Mouse (Mus musculus) embryonic stem cell, embryonic (primary cell): ENCODE results near the gene Ephb2.

Experiments used
- CTCF ChIA-PET, 4 experiments: fragments of 300-600 bp in 2 of 4; fragments of 350-600 bp in 2 of 4; sonication (Branson Sonifier 250); formaldehyde crosslinking; loops; one replicate each; lab custom pipeline; 2022; ENCODE audit warnings: inconsistent platforms in 2 of 4; lab: Charles Lee
- POLR2A ChIA-PET, 4 experiments: fragments of 300-600 bp in 2 of 4; fragments of 350-600 bp in 2 of 4; sonication (Branson Sonifier 250); formaldehyde crosslinking; loops; one replicate each; lab custom pipeline; 2022; ENCODE audit warnings: antibody characterized with exemption in 4 of 4, inconsistent platforms in 1 of 4; lab: Charles Lee

Ephb2 gene

GRCm38 (mm10) chr4:136848565-136848964 is 12.8 kb upstream of the Ephb2 start:
- ChIA-PET POLR2A (interaction anchor here in 2 of 4 experiments (0.5 to 1.5 kb wide), 3 partner anchors 18 to 999 kb away, joined by 3 to 4 read pairs (median 3); no protein-coding TSS in a partner anchor), CTCF (interaction anchor here (0.6 to 1.4 kb wide), 7 partner anchors 11 to 200 kb away, joined by 3 to 5 read pairs (median 3); no protein-coding TSS in a partner anchor)

GRCm38 (mm10) chr4:136847166-136847565 is 11.4 kb upstream of the Ephb2 start:
- POLR2A ChIA-PET, result interaction anchor here in 1 of 4 experiments (0.6 kb wide), 1 partner anchor 1844 kb away, joined by 3 read pairs; no protein-coding TSS in a partner anchor

GRCm38 (mm10) chr4:136842802-136843201 is 7.0 kb upstream of the Ephb2 start:
- CTCF ChIA-PET, result interaction anchor here in 3 of 4 experiments (0.6 to 2.0 kb wide), 4 partner anchors 37 to 177 kb away, joined by 3 to 8 read pairs (median 4); no protein-coding TSS in a partner anchor
- POLR2A ChIA-PET, result no interaction called here

More at GRCm38 (mm10) chr4:136847166-136847565, 11.4 kb upstream of the Ephb2 start:
- CTCF ChIA-PET, result interaction anchor here (0.6 to 3.3 kb wide), 4 partner anchors 31 to 134 kb away, joined by 3 to 19 read pairs (median 4); no protein-coding TSS in a partner anchor

GRCm38 (mm10) chr4:136842033-136842432 is 6.2 kb upstream of the Ephb2 start:
- POLR2A ChIA-PET, result interaction anchor here in 1 of 4 experiments (0.9 to 1.5 kb wide), 2 partner anchors 13 to 175 kb away, joined by 3 read pairs; no protein-coding TSS in a partner anchor

GRCm38 (mm10) chr4:136841056-136841455 is 5.3 kb upstream of the Ephb2 start:
- POLR2A ChIA-PET, result interaction anchor here in 1 of 4 experiments (1.5 kb wide), 1 partner anchor 174 kb away, joined by 3 read pairs; no protein-coding TSS in a partner anchor
- CTCF ChIA-PET, result interaction anchor here (0.6 to 2.7 kb wide), 20 partner anchors 11 to 191 kb away, joined by 3 to 13 read pairs (median 4); no protein-coding TSS in a partner anchor

More at GRCm38 (mm10) chr4:136842033-136842432, 6.2 kb upstream of the Ephb2 start:
- CTCF ChIA-PET, result interaction anchor here (0.6 to 2.7 kb wide), 12 partner anchors 10 to 192 kb away, joined by 3 to 9 read pairs (median 5); no protein-coding TSS in a partner anchor

- POLR2A ChIA-PET, result interaction anchor here in 3 of 4 experiments (0.7 to 1.8 kb wide), 8 partner anchors 8 to 630 kb away, joined by 3 to 11 read pairs (median 3); partner anchors contain the start of gene Hspg2 (in 1 of the 3)
These were observed 2.7 kb upstream of the Ephb2 start for GRCm38 (mm10) chr4:136838462-136838861.

GRCm38 (mm10) chr4:136838026-136838425 is 2.2 kb upstream of the Ephb2 start:
- CTCF ChIA-PET, result interaction anchor here in 3 of 4 experiments (0.7 to 2.9 kb wide), 11 partner anchors 13 to 277 kb away, joined by 3 to 16 read pairs (median 4); no protein-coding TSS in a partner anchor
- POLR2A ChIA-PET, result interaction anchor here in 3 of 4 experiments (0.7 to 1.6 kb wide), 5 partner anchors 60 to 631 kb away, joined by 3 to 11 read pairs (median 3); partner anchors contain the start of gene Hspg2 (in 1 of the 3)

More at GRCm38 (mm10) chr4:136838462-136838861, 2.7 kb upstream of the Ephb2 start:
- CTCF ChIA-PET, result interaction anchor here in 3 of 4 experiments (0.9 to 2.9 kb wide), 12 partner anchors 13 to 190 kb away, joined by 3 to 16 read pairs (median 4); no protein-coding TSS in a partner anchor

GRCm38 (mm10) chr4:136836387-136836931 is 671 bp upstream of the Ephb2 start:
- POLR2A ChIA-PET, result interaction anchor here in 2 of 4 experiments (0.5 to 1.3 kb wide), 6 partner anchors 21 to 590 kb away, joined by 3 to 5 read pairs (median 3); no protein-coding TSS in a partner anchor
- CTCF ChIA-PET, result interaction anchor here in 1 of 4 experiments (1.0 kb wide), 1 partner anchor 18 kb away, joined by 3 read pairs; no protein-coding TSS in a partner anchor

- ChIA-PET POLR2A (interaction anchor here in 2 of 4 experiments (1.0 to 2.6 kb wide), 4 partner anchors 19 to 139 kb away, joined by 3 to 8 read pairs (median 4); no protein-coding TSS in a partner anchor), CTCF (interaction anchor here in 3 of 4 experiments (0.5 to 1.4 kb wide), 6 partner anchors 10 to 169 kb away, joined by 3 to 7 read pairs (median 4); no protein-coding TSS in a partner anchor)
These were observed 770 bp downstream of the Ephb2 start for GRCm38 (mm10) chr4:136834815-136835620.

- POLR2A ChIA-PET, result interaction anchor here in 3 of 4 experiments (0.7 to 2.6 kb wide), 7 partner anchors 19 to 795 kb away, joined by 3 to 8 read pairs (median 3); no protein-coding TSS in a partner anchor
These were observed 1.4 kb downstream of the Ephb2 start for GRCm38 (mm10) chr4:136834439-136834814.

GRCm38 (mm10) chr4:136833619-136834351 is 2.0 kb downstream of the Ephb2 start:
- CTCF ChIA-PET, result interaction anchor here in 1 of 4 experiments (1.9 kb wide), 1 partner anchor 18 kb away, joined by 4 read pairs; no protein-coding TSS in a partner anchor
- POLR2A ChIA-PET, result interaction anchor here in 3 of 4 experiments (0.7 to 2.6 kb wide), 5 partner anchors 18 to 795 kb away, joined by 3 to 8 read pairs (median 3); no protein-coding TSS in a partner anchor

More at GRCm38 (mm10) chr4:136834439-136834814, 1.4 kb downstream of the Ephb2 start:
- CTCF ChIA-PET, result interaction anchor here in 2 of 4 experiments (1.3 to 1.4 kb wide), 2 partner anchors 19 to 169 kb away, joined by 3 to 6 read pairs; no protein-coding TSS in a partner anchor

- ChIA-PET CTCF (interaction anchor here in 1 of 4 experiments (1.9 kb wide), 1 partner anchor 17 kb away, joined by 4 read pairs; no protein-coding TSS in a partner anchor), POLR2A (interaction anchor here in 1 of 4 experiments (2.6 kb wide), 1 partner anchor 25 kb away, joined by 8 read pairs; no protein-coding TSS in a partner anchor)
These were observed 3.1 kb downstream of the Ephb2 start for GRCm38 (mm10) chr4:136832559-136833232.

- CTCF ChIA-PET, result interaction anchor here (0.5 to 1.9 kb wide), 21 partner anchors 9 to 232 kb away, joined by 3 to 12 read pairs (median 3); no protein-coding TSS in a partner anchor
- POLR2A ChIA-PET, result interaction anchor here in 3 of 4 experiments (0.6 to 2.8 kb wide), 13 partner anchors 9 to 365 kb away, joined by 3 to 8 read pairs (median 4); no protein-coding TSS in a partner anchor
These were observed 5.4 kb downstream of the Ephb2 start for GRCm38 (mm10) chr4:136830272-136830823.

GRCm38 (mm10) chr4:136829837-136830236 is 6.0 kb downstream of the Ephb2 start:
- POLR2A ChIA-PET, result interaction anchor here in 3 of 4 experiments (0.6 to 2.8 kb wide), 18 partner anchors 8 to 364 kb away, joined by 3 to 8 read pairs (median 3); no protein-coding TSS in a partner anchor
- CTCF ChIA-PET, result interaction anchor here (0.5 to 1.9 kb wide), 19 partner anchors 10 to 614 kb away, joined by 3 to 12 read pairs (median 3); no protein-coding TSS in a partner anchor
